Mouse (Mus musculus): ENCODE data around the gene Htr3b.

- TF ChIP-seq CTCF (IDR thresholded peaks at IDR 0.05; ENCODE audit: control insufficient read depth, insufficient read depth, insufficient replicate concordance, low read depth, low read length) (no peak), POLR2A (IDR thresholded peaks at IDR 0.05; ENCODE audit: control insufficient read depth, low read depth, low read length) (no peak)
Observed at GRCm38 (mm10) chr9:48985708-48986088, 20.9 kb upstream of the Htr3b start.
